Mouse (Mus musculus): ENCODE measurements around the gene Stc2. TPM values are rescaled to one million over a fixed set of nuclear protein-coding genes. Genes with fewer than 3 reads are reported as not detected.
A peak's percentile ranks its signal among the peaks of the same experiment; 100 is the strongest.

The Stc2 gene
- polyA plus RNA-seq, 1 experiment from 2014 or later = 0.65 TPM

- no peaks in the 10 kb centered on the region for H3K4me1 ChIP-seq (replicated peaks)
- no peak overlapping the region for H3K4me3 ChIP-seq
- no peak overlapping the region for H3K4me2 ChIP-seq
- H3K27ac ChIP-seq = no peak overlapping the region
- no peak overlapping the region for H3K9ac ChIP-seq
- no peak for ATAC-seq (ENCODE audit: low FRiP score)
- no peaks in the 10 kb centered on the region for H3K36me3 ChIP-seq
- H3K9me3 ChIP-seq = peaks cover 3% of the 10 kb centered on the region; the same call in 1 of the 2 replicates
- H3K27me3 ChIP-seq = no peaks in the 10 kb centered on the region
- WGBS = 89% methylated on average over 5 of the region's 5 CpGs
These were observed 12.3 kb upstream of the Stc2 start for GRCm38 (mm10) chr11:31382145-31382544.

GRCm38 (mm10) chr11:31373438-31373837 lies 3.6 kb upstream of the Stc2 start:
- Histone ChIP-seq H3K4me1 (replicated peaks) (peaks cover 25% of the 10 kb centered on the region), H3K4me2 (no peak overlapping the region), H3K9ac (no peak overlapping the region), H3K27ac (no peak overlapping the region), H3K9me3 (peaks cover 3% of the 10 kb centered on the region; the same call in 1 of the 2 replicates), H3K4me3 (no peak overlapping the region), H3K36me3 (no peaks in the 10 kb centered on the region), H3K27me3 (peaks cover 45% of the 10 kb centered on the region)
- WGBS = 69% methylated on average over 7 of the region's 7 CpGs
- no peak for ATAC-seq (ENCODE audit: low FRiP score)

- ATAC-seq (ENCODE audit: low FRiP score) = no peak
- no peak overlapping the region for H3K9ac ChIP-seq
- H3K27ac ChIP-seq = no peak overlapping the region
- no peak overlapping the region for H3K4me3 ChIP-seq
- peaks cover 30% of the 10 kb centered on the region for H3K4me1 ChIP-seq (replicated peaks)
- peaks cover 55% of the 10 kb centered on the region for H3K27me3 ChIP-seq
- H3K4me2 ChIP-seq = no peak overlapping the region
- no peaks in the 10 kb centered on the region for H3K9me3 ChIP-seq
- WGBS = 85% methylated on average over 4 of the region's 4 CpGs
- no peaks in the 10 kb centered on the region for H3K36me3 ChIP-seq
These were observed 2.3 kb upstream of the Stc2 start for GRCm38 (mm10) chr11:31372206-31372605.

GRCm38 (mm10) chr11:31371256-31371838 lies 1.5 kb upstream of the Stc2 start:
- H3K27ac ChIP-seq = no peak overlapping the region
- H3K27me3 ChIP-seq = peaks cover 61% of the 10 kb centered on the region
- H3K4me2 ChIP-seq = peak overlapping the region; percentile 93
- H3K36me3 ChIP-seq = no peaks in the 10 kb centered on the region
- peaks cover 30% of the 10 kb centered on the region for H3K4me1 ChIP-seq (replicated peaks)
- ATAC-seq (ENCODE audit: low FRiP score) = no peak
- under 1% methylated on average over 38 of the region's 39 CpGs for WGBS
- peak overlapping the region; percentile 58 for H3K4me3 ChIP-seq
- H3K9ac ChIP-seq = peak overlapping the region; percentile 58
- H3K9me3 ChIP-seq = no peaks in the 10 kb centered on the region

- H3K4me3 ChIP-seq = peak overlapping the region; percentile 58
- no peak overlapping the region for H3K27ac ChIP-seq
- H3K27me3 ChIP-seq = peaks cover 61% of the 10 kb centered on the region
- ATAC-seq (ENCODE audit: low FRiP score) = peak; percentile 37
- H3K4me2 ChIP-seq = peak overlapping the region; percentile 93
- peak overlapping the region; percentile 58; the same call in 1 of the 2 replicates for H3K9ac ChIP-seq
- peaks cover 30% of the 10 kb centered on the region for H3K4me1 ChIP-seq (replicated peaks)
- no peaks in the 10 kb centered on the region for H3K9me3 ChIP-seq
- 3% methylated on average over 22 of the region's 24 CpGs for whole genome bisulfite sequencing
- no peaks in the 10 kb centered on the region for H3K36me3 ChIP-seq
These were observed 759 bp upstream of the Stc2 start for GRCm38 (mm10) chr11:31370436-31371230.

- Histone ChIP-seq H3K4me2 (peak overlapping the region; percentile 93), H3K4me3 (peak overlapping the region; percentile 58), H3K4me1 (replicated peaks) (peaks cover 30% of the 10 kb centered on the region), H3K27ac (no peak overlapping the region), H3K9me3 (no peaks in the 10 kb centered on the region), H3K9ac (peak overlapping the region; percentile 67), H3K36me3 (no peaks in the 10 kb centered on the region), H3K27me3 (peaks cover 61% of the 10 kb centered on the region)
- peak; percentile 71 for ATAC-seq (ENCODE audit: low FRiP score)
- under 1% methylated on average over 50 of the region's 50 CpGs for WGBS
These were observed 768 bp downstream of the Stc2 start for GRCm38 (mm10) chr11:31368965-31369647.

- peak overlapping the region; percentile 67 for H3K9ac ChIP-seq
- 2% methylated on average over 36 of the region's 36 CpGs for WGBS
- peaks cover 30% of the 10 kb centered on the region for H3K4me1 ChIP-seq (replicated peaks)
- ATAC-seq (ENCODE audit: low FRiP score) = peak; percentile 23; the same call in 1 of the 2 replicates
- peaks cover 59% of the 10 kb centered on the region for H3K27me3 ChIP-seq
- H3K9me3 ChIP-seq = no peaks in the 10 kb centered on the region
- peak overlapping the region; percentile 58 for H3K4me3 ChIP-seq
- H3K27ac ChIP-seq = no peak overlapping the region
- H3K36me3 ChIP-seq = no peaks in the 10 kb centered on the region
- peak overlapping the region; percentile 93 for H3K4me2 ChIP-seq
These were observed 1.5 kb downstream of the Stc2 start for GRCm38 (mm10) chr11:31368252-31368964.

GRCm38 (mm10) chr11:31366827-31367226 lies 3.0 kb downstream of the Stc2 start:
- no peak overlapping the region for H3K9ac ChIP-seq
- H3K4me3 ChIP-seq = no peak overlapping the region
- ATAC-seq (ENCODE audit: low FRiP score) = no peak
- no peaks in the 10 kb centered on the region for H3K36me3 ChIP-seq
- no peak overlapping the region for H3K27ac ChIP-seq
- H3K4me2 ChIP-seq = no peak overlapping the region
- H3K4me1 ChIP-seq (replicated peaks) = peaks cover 30% of the 10 kb centered on the region
- peaks cover 43% of the 10 kb centered on the region for H3K27me3 ChIP-seq
- H3K9me3 ChIP-seq = no peaks in the 10 kb centered on the region
- WGBS = 92% methylated on average over 4 of the region's 4 CpGs

GRCm38 (mm10) chr11:31366421-31366820 lies 3.5 kb downstream of the Stc2 start:
- Histone ChIP-seq H3K9me3 (no peaks in the 10 kb centered on the region), H3K9ac (no peak overlapping the region), H3K27ac (no peak overlapping the region), H3K36me3 (no peaks in the 10 kb centered on the region), H3K27me3 (peaks cover 39% of the 10 kb centered on the region), H3K4me1 (replicated peaks) (peaks cover 27% of the 10 kb centered on the region), H3K4me2 (no peak overlapping the region), H3K4me3 (no peak overlapping the region)
- 71% methylated on average over 2 of the region's 2 CpGs for WGBS
- ATAC-seq (ENCODE audit: low FRiP score) = no peak

- 91% methylated on average over 2 of the region's 2 CpGs for WGBS
- no peak overlapping the region for H3K27ac ChIP-seq
- H3K4me3 ChIP-seq = no peak overlapping the region
- peaks cover 35% of the 10 kb centered on the region for H3K27me3 ChIP-seq
- H3K36me3 ChIP-seq = no peaks in the 10 kb centered on the region
- no peak overlapping the region for H3K9ac ChIP-seq
- H3K4me1 ChIP-seq (replicated peaks) = peaks cover 22% of the 10 kb centered on the region
- no peak overlapping the region for H3K4me2 ChIP-seq
- H3K9me3 ChIP-seq = no peaks in the 10 kb centered on the region
- no peak for ATAC-seq (ENCODE audit: low FRiP score)
These were observed 3.9 kb downstream of the Stc2 start for GRCm38 (mm10) chr11:31365981-31366380.

GRCm38 (mm10) chr11:31365280-31365679 lies 4.6 kb downstream of the Stc2 start:
- no peak for ATAC-seq (ENCODE audit: low FRiP score)
- Histone ChIP-seq H3K36me3 (no peaks in the 10 kb centered on the region), H3K4me3 (no peak overlapping the region), H3K27me3 (peaks cover 28% of the 10 kb centered on the region), H3K9me3 (no peaks in the 10 kb centered on the region), H3K4me2 (no peak overlapping the region), H3K27ac (no peak overlapping the region), H3K9ac (no peak overlapping the region), H3K4me1 (replicated peaks) (peaks cover 16% of the 10 kb centered on the region)
- 63% methylated on average over 8 of the region's 8 CpGs for WGBS

GRCm38 (mm10) chr11:31362856-31363255 lies 7.0 kb downstream of the Stc2 start:
- Histone ChIP-seq H3K4me1 (replicated peaks) (no peaks in the 10 kb centered on the region), H3K9ac (no peak overlapping the region), H3K36me3 (no peaks in the 10 kb centered on the region), H3K4me3 (no peak overlapping the region), H3K4me2 (no peak overlapping the region), H3K27ac (no peak overlapping the region), H3K9me3 (no peaks in the 10 kb centered on the region), H3K27me3 (peaks cover 11% of the 10 kb centered on the region)
- 96% methylated on average over 1 of the region's 1 CpGs for WGBS
- ATAC-seq (ENCODE audit: low FRiP score) = no peak
